Mouse (Mus musculus): Measurements from ENCODE around the gene Vmn1r14. TPM values are rescaled to one million over a fixed set of nuclear protein-coding genes. Genes with fewer than 3 reads are reported as not detected.
"Not testable (repeated sequence)": the region's sequence is repeated elsewhere in the genome, so short reads cannot be mapped to it uniquely, and the experiment has no call there.

Gene Vmn1r14
- total RNA-seq (2021), result not detected
- long read RNA-seq, experiment 1, result 0 reads
- long read RNA-seq, experiment 2, result 0 reads

- no peak for DNase-seq
These were observed at the start of gene Vmn1r14 for GRCm38 (mm10) chr6:57231386-57231785. TSS of gene Vmn1r14 (plus strand) at chr6:57231686.

GRCm38 (mm10) chr6:57190016-57190415 lies 41.5 kb upstream of the Vmn1r14 start:
- DNase-seq, result not testable (repeated sequence)

- DNase-seq, result not testable (repeated sequence)
These were observed 28.5 kb upstream of the Vmn1r14 start, which contains the start of gene Vmn1r13 for GRCm38 (mm10) chr6:57202990-57203389. TSS of gene Vmn1r13 (plus strand) at chr6:57203290.

- no peak for DNase-seq
These were observed 26.2 kb downstream of the Vmn1r14 start, which contains the start of gene Vmn1r15 for GRCm38 (mm10) chr6:57257652-57258051. TSS of gene Vmn1r15 (plus strand) at chr6:57257952.

- DNase-seq, result no peak
These were observed 29.5 kb downstream of the Vmn1r14 start for GRCm38 (mm10) chr6:57260990-57261389.

GRCm38 (mm10) chr6:57271881-57272280 lies 40.4 kb downstream of the Vmn1r14 start:
- DNase-seq, result no peak

GRCm38 (mm10) chr6:57272517-57272916 lies 41.0 kb downstream of the Vmn1r14 start:
- DNase-seq, result no peak

- DNase-seq, result no peak
These were observed 47.5 kb downstream of the Vmn1r14 start for GRCm38 (mm10) chr6:57278952-57279351.

Other genes with a start within 250 kb of the Vmn1r14 start
- gene Vmn1r6, start 234.4 kb upstream of the Vmn1r14 start, total RNA-seq (2021), result not detected
- not detected for gene Vmn1r7, start 206.4 kb upstream of the Vmn1r14 start, total RNA-seq (2021)
- not detected for gene Vmn1r8, start 199.4 kb upstream of the Vmn1r14 start, total RNA-seq (2021)
- gene Vmn1r9, start 164.9 kb upstream of the Vmn1r14 start, total RNA-seq (2021), result not detected
- not detected for gene Vmn1r10, start 122.2 kb upstream of the Vmn1r14 start, total RNA-seq (2021)
- not detected for gene Vmn1r11, start 98.2 kb upstream of the Vmn1r14 start, total RNA-seq (2021)
- not detected for gene Vmn1r12, start 74.8 kb upstream of the Vmn1r14 start, total RNA-seq (2021)
- not detected for gene Vmn1r13, start 28.4 kb upstream of the Vmn1r14 start, total RNA-seq (2021)
- gene Vmn1r15, start 26.3 kb downstream of the Vmn1r14 start, total RNA-seq (2021), result not detected
- gene Vmn1r16, start 97.8 kb downstream of the Vmn1r14 start, total RNA-seq (2021), result not detected
- not detected for gene Vmn1r17, start 132.0 kb downstream of the Vmn1r14 start, total RNA-seq (2021)
- not detected for gene Vmn1r18, start 164.1 kb downstream of the Vmn1r14 start, total RNA-seq (2021)
- not detected for gene Vmn1r19, start 172.1 kb downstream of the Vmn1r14 start, total RNA-seq (2021)
- not detected for gene Vmn1r20, start 197.2 kb downstream of the Vmn1r14 start, total RNA-seq (2021)